Mouse (Mus musculus) lung, adult 2 months (tissue): ENCODE data around the gene D630003M21Rik. TPM values are rescaled to one million over a fixed set of nuclear protein-coding genes. Genes with fewer than 3 reads are reported as not detected.

Experiments used
- DNase-seq: peaks from one replicate; pipeline ENCODE4 v3.0.0; 2022
- H3K4me1 ChIP-seq: fragments of 200-500 bp; 2 replicates; pipeline ENCODE4 v1.6.1; 2011; ENCODE audit warnings: low read length; ENCODE audit not compliant: control insufficient read depth, insufficient read depth
- H3K4me3 ChIP-seq: fragments of 200-500 bp; replicated peaks from 2 replicates; pipeline ENCODE3; 2011; ENCODE audit warnings: low read depth, mild to moderate bottlenecking, control low read depth, low read length; ENCODE audit errors: extremely low read depth
- CTCF ChIP-seq: fragments of 200-500 bp; IDR thresholded peaks from 2 replicates; pipeline ENCODE4 v1.5.1; 2011; ENCODE audit warnings: mild to moderate bottlenecking, low read length, control low read depth; ENCODE audit not compliant: insufficient read depth
- POLR2A ChIP-seq: fragments of 200-500 bp; IDR thresholded peaks from 2 replicates; pipeline ENCODE4 v1.6.1; 2011; ENCODE audit warnings: low read depth, mild to moderate bottlenecking, control low read depth, low read length, borderline replicate concordance; ENCODE audit errors: extremely low read depth
- WGBS: fragments of 180-500 bp; shearing (Covaris S2); methylation state at CpG from one replicate; pipeline ENCODE4 v1.1.7; 2018; 5-methylcytosine and 5-hydroxymethylcytosine counted together
- polyA plus RNA-seq: library from polyadenylated mRNA; depleted of rRNA; stranded (reverse); fragments of >200 nt; gene quantifications from 2 replicates; pipeline ENCODE4 v1.2.3, GENCODE M21; 2012

Gene D630003M21Rik
- polyA plus RNA-seq, 1 experiment, result 1.9 TPM

DNA sequence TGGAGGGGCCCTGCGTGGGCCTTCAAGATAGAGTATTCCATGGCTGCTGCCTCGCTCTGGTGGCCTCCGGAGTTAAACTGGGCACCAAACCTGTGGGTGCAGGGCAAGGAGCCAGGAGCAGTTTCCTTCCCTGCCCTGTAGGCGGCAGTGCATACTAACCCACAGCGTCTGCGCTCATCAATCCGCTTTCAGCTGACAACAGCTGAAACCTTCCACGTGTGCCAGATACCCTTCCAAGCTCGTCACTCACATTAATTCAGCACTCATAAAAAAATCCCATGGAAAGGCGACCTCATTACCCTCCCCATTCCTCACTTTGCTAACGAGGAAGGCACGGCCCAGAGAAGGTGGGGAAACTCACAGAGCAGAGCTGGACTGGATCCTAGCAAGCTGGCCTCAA is 21.2 kb downstream of the D630003M21Rik start:
- WGBS, result 7% methylated on average over 12 of the region's 12 CpGs
- H3K4me1 ChIP-seq, result no peaks in the 10 kb centered on the region
- TF ChIP-seq POLR2A, result no peak
- TF ChIP-seq CTCF, result peak; percentile 100
- DNase-seq, result peak; percentile 81
- no peak overlapping the region for H3K4me3 ChIP-seq

DNA sequence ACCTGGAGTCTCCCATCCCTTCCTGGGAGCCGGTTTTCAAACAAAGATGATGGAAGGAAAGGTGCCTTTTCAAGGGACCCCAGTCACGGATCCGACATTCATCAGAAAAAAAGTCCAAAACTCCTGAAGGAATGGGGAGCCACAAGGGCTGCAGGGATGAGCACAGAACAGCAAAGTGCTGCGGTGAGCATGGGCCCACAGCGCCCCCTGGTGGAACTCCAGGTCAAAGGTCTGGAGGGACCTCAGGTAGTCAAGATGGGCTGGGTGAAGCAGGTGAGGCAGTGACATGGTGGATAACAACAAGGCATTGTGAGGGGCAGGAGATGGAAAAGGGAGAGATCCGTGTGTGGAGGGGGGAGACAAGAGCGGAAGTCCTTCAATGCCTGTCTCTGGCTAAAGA is 24.9 kb downstream of the D630003M21Rik start:
- DNase-seq, result peak; percentile 82
- H3K4me1 ChIP-seq, result peaks cover 1% of the 10 kb centered on the region; the same call in 1 of the 2 replicates
- 8% methylated on average over 7 of the region's 7 CpGs for WGBS
- TF ChIP-seq CTCF (peak; percentile 93), POLR2A (no peak)
- H3K4me3 ChIP-seq, result no peak overlapping the region

DNA sequence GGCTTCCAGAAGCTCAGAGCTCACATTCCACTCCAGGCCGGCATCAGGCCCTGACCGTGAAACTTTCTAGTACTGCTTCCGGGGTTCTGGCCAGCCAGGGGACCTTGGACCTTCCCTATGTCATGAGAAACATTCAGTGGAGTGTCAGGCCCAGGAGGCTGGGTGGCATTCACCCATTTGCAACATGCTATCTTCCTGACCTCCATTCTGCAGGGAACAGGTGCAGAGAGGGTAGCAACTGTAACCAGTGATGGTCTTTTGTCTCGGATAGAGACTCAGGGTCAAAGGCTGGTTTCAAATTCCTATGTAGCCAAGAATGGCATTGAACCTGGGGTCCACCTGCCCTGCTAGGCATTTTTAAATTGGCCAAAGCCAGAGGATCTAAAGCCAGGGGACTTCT is 25.3 kb downstream of the D630003M21Rik start:
- DNase-seq, result no peak
- 92% methylated on average over 4 of the region's 4 CpGs for WGBS
- TF ChIP-seq POLR2A (no peak), CTCF (no peak)
- H3K4me3 ChIP-seq, result no peak overlapping the region
- H3K4me1 ChIP-seq, result peaks cover 2% of the 10 kb centered on the region; the same call in 1 of the 2 replicates

DNA sequence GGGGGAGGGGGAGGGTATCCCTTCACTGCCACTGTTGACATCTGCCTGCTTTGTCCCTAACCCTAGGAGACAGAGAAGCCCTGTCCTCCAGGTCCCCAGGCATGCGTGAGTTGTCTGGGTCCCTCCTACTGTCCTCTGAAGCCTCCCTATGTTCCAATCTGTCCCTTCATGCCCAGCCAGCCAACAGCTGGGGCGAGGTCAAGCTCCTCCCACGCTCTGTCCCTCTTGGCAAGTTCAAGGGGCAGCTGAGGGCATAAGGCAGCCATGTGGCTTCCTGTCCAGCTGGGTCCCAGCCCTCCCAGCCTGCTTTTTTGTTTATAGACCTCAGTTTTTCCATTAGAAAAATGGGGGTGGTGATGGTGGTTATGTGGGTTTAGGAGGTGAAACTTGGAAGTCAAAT is 29.7 kb downstream of the D630003M21Rik start:
- DNase-seq, result no peak
- Histone ChIP-seq H3K4me3 (no peak overlapping the region), H3K4me1 (peaks cover 2% of the 10 kb centered on the region; the same call in 1 of the 2 replicates)
- TF ChIP-seq POLR2A, result no peak
- TF ChIP-seq CTCF, result no peak
- 38% methylated on average over 3 of the region's 3 CpGs for WGBS

DNA sequence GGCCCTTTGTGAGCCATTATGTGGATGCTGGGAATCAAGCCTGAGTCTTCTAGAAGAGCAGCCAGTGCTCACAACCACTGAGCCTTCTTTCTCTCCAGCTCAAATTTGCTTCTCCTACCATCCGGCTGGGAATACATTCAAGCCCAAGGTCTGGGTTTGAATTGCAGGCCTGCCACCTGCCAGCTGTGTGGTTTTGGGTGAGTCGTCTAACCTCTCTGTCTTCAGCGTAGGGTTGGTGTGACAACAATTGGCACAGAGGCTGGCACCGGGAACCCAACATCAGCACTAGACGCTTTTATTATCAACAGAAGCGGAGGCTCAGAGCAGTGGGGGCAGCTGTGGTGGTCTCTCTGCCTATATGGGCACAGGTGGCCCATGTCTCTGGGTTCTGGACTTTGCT is 30.2 kb downstream of the D630003M21Rik start:
- H3K4me1 ChIP-seq, result peaks cover 2% of the 10 kb centered on the region; the same call in 1 of the 2 replicates
- TF ChIP-seq CTCF (no peak), POLR2A (no peak)
- 77% methylated on average over 6 of the region's 6 CpGs for WGBS
- DNase-seq, result no peak
- H3K4me3 ChIP-seq, result no peak overlapping the region

DNA sequence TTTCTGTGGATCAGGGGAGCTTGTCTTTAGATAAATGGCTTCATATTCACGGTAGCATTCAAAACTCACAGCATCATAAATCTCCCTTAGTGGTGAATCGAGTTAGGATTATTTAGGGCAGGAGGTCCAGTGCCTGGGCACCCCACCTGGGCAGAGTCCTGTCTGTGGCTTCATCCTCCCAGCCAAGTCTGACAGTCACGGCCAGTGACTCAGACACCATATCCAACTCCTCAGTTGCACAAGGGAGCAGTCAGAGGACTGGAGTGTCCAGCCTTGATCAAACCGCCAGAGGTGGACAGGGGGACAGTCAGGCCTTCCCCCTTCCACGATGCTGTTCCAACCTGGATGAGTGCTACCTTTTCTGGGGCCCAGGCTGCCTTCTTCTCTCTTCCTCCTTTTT is 31.1 kb downstream of the D630003M21Rik start:
- no peak overlapping the region for H3K4me3 ChIP-seq
- H3K4me1 ChIP-seq, result peaks cover 2% of the 10 kb centered on the region; the same call in 1 of the 2 replicates
- 72% methylated on average over 5 of the region's 5 CpGs for WGBS
- no peak for TF ChIP-seq POLR2A
- TF ChIP-seq CTCF, result no peak
- DNase-seq, result no peak

DNA sequence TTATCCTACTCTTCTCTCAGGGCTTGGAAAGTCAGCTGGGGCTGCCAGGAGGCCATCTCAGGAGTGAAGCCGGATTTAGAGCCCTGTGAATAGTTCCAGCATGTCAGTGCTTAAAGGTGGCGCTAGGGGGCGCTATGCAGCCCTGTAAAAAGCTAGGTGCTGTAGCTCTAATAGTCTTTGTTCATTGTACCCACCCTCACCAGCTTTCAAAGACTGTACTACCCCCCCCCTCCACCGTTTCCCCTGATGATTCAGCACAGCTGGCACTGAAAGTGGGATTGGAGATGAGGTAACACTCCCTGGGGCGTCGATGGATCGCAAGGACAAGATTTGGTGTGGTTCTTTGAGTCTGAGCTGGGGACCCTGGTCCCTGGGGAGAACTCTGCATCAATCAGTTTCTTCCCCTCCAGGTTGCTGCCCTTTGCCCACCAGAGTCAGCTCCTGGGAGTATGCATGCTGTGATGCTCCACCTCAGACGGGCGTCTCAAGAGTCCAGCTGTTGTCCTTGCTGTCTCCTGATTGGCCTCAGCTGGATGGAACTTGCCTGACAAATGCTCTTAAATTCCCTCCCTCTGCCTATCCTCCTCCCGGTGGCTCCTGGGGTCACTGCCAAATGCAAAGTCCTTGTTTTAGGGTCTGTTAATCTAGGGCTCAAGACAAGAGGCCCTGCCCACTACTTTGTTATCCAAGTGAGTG is 33.9 kb downstream of the D630003M21Rik start:
- 30% methylated on average over 10 of the region's 10 CpGs for WGBS

DNA sequence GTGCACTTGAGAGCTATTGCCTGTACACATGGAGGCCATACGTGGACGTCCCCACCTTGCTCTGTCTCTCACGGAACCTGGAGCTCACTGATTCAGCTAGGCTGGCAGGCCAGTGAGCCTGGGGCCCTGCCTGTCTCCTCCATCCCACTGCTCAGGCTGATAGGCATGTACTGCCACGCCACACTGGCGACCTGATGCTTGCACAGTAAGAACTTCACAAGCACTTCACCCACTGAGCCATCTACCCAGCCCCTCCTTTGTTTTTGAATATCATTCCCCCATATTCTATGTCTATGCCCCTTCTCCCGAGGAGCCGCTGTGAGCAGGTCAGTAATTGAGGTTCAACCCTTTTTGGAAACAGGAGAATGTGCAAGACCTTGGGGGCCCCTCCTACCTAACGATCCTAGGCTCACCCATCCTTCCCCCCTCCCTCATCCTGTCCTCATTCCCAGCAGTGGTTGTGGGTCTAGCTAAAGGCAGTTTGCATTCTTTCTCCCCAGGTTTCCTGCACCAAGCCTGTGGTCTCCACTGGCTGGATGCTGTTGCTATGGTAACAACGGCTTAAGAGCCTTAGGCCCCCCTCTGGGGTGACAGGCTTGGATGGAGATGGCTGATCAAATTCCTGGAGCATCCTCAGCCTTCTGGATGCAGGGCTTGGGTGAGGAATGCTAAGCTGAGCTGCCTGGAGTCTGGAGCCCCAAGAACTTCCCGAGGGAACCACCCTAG is 35.2 kb downstream of the D630003M21Rik start:
- WGBS, result 67% methylated on average over 10 of the region's 10 CpGs
- TF ChIP-seq POLR2A (no peak), CTCF (no peak)
- Histone ChIP-seq H3K4me3 (no peak overlapping the region), H3K4me1 (peaks cover 6% of the 10 kb centered on the region)
- no peak for DNase-seq

More for the DNA sequence above, 33.9 kb downstream of the D630003M21Rik start:
- TF ChIP-seq CTCF, result peak; percentile 73
- TF ChIP-seq POLR2A, result no peak
- DNase-seq, result peak; percentile 39
- H3K4me1 ChIP-seq, result peaks cover 8% of the 10 kb centered on the region
- no peak overlapping the region for H3K4me3 ChIP-seq

DNA sequence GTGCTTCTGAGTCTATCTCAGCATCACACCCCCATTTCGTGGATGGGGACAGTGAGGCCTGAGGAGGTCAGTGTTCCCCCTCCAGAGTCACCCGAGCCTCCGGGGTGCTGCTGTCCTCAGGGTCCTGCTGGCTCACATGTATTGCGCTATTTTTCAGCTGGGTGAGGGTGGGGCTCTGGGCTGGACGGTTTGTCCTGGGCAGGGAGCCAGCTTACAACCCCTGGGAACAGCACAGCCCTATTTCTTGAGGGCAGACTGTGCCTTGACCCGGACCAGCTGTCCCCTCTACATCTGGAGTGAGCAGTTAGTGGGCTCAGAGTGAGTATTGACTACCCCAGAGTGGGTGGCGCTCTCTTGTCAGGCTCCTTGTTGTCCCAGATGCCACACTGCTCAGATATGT is 37.9 kb downstream of the D630003M21Rik start:
- Histone ChIP-seq H3K4me1 (peaks cover 6% of the 10 kb centered on the region), H3K4me3 (no peak overlapping the region)
- WGBS, result 40% methylated on average over 7 of the region's 7 CpGs
- no peak for DNase-seq
- TF ChIP-seq POLR2A (no peak), CTCF (no peak)
